Mouse (Mus musculus) E14TG2a.4 (cell line): ENCODE measurements at regions not wholly inside any gene's neighbourhood (a gene's known extent, or its start where the extent isn't known, plus 50 kb on each side); places are given as distances from the start of the nearest gene placed in this dataset.
"Not testable (repeated sequence)": the region's sequence is repeated elsewhere in the genome, so short reads cannot be mapped to it uniquely, and the experiment has no call there.

Source experiments
- H3K27me3 ChIP-seq: 2 replicates; pipeline ENCODE4 v1.6.1; 2014; ENCODE audit warnings: low read length, control low read depth; ENCODE audit not compliant: insufficient read depth
- H3K36me3 ChIP-seq: 2 replicates; pipeline ENCODE4 v1.6.1; 2014; ENCODE audit warnings: low read length, control low read depth; ENCODE audit not compliant: insufficient read depth
- H3K4me1 ChIP-seq: replicated peaks from 2 replicates; pipeline ENCODE4 v1.6.1; 2014; ENCODE audit warnings: low read depth, low read length, control low read depth
- H3K4me3 ChIP-seq: replicated peaks from 2 replicates; pipeline ENCODE4 v1.5.1; 2014; ENCODE audit warnings: mild to moderate bottlenecking, low read length
- H3K9me3 ChIP-seq: 2 replicates; pipeline ENCODE4 v1.6.1; 2014; ENCODE audit warnings: low read length, control low read depth
- CTCF ChIP-seq: conservative IDR thresholded peaks from 2 replicates; pipeline ENCODE4 v1.5.1; 2014; ENCODE audit warnings: low read length
- NANOG ChIP-seq: IDR thresholded peaks from 2 replicates; pipeline ENCODE4 v1.6.1; 2014; ENCODE audit warnings: borderline replicate concordance, low read length, mixed read lengths
- POU5F1 ChIP-seq: IDR thresholded peaks from 2 replicates; pipeline ENCODE4 v1.6.1; 2014; ENCODE audit warnings: low read length, borderline replicate concordance

DNA sequence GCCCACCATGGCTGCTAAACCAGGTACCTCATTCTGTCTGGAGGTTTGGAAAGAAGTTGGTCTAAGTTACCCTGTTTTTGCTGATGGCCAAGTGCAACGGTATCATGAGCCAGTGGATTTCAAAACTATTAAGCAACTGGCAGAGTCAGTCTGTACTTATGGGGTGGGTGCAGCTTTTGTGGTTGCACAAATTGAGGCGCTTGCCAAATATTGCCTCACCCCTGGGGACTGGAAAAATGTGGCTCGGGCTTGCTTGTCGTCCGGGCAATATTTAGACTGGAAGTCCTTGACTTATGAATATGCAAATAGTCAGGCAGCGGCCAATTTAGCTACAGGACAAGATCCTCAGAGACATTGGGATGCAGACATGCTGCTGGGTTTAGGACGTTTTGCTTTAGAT lies 110.2 kb downstream of the Olfr164 start:
- Histone ChIP-seq H3K27me3 (no peaks in the 10 kb centered on the region), H3K9me3 (peaks cover 40% of the 10 kb centered on the region), H3K4me3 (no peak overlapping the region), H3K36me3 (no peaks in the 10 kb centered on the region), H3K4me1 (no peaks in the 10 kb centered on the region)
- no peak for TF ChIP-seq NANOG
- TF ChIP-seq CTCF: no peak
- no peak for TF ChIP-seq POU5F1

DNA sequence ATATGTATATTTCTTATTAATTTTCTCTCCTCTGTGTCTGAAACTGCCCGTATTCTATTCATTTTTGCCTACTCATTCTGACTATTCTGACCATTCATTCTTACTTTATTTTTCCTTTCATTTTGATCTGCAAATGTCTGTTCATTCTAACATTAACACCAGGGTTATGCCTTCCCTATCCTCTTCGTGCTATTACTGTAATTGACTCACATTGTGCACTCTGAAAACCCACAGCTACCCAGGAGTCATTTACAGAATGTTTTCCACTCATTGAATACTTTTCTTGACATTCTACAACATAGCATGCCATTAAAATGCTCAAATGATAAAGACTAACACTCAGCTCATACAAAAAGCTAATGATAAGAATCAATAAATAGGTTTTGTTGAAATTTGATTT lies 112.9 kb downstream of the Olfr164 start:
- Histone ChIP-seq H3K4me3 (no peak overlapping the region), H3K36me3 (no peaks in the 10 kb centered on the region), H3K27me3 (no peaks in the 10 kb centered on the region), H3K9me3 (peaks cover 18% of the 10 kb centered on the region), H3K4me1 (no peaks in the 10 kb centered on the region)
- no peak for TF ChIP-seq POU5F1

DNA sequence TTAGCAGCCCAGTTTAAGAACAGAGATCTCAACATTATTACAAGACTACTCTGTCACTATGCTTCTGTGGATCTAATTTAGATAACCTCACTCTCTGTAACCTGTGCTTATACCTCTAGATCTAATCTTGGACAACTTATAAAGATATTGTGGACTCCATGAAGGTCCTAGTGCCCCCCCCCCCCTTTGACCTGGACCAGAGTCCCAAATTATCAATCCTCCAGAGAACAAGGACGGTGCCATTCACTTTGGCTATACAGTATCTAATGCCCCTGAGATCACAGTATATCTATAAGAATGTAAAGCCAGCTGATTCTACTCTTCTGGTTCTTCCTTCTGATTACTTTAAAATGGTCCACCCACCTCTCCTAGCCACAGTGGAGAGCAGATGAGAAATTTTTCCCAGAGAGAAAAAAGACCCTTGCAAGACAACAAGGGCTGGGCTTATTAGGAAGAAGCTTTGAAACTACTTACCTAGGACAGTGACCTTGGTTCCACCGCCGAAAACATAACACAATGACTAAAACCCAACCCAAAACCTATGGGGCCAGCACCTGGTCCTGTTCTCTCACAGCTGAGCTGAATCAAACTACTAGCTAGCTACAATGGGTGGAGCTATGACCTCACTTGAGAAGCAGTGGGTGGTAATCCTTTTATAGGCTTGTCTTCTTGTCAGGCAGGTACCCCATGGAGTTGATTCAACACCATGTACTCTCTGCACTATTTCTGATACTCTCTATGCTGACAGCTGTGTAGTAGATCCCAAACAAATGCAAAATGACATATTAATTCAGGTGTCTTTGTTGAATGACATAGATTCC lies 113.9 kb downstream of the Olfr164 start:
- TF ChIP-seq CTCF (no peak), NANOG (no peak), POU5F1 (no peak)
- Histone ChIP-seq H3K27me3 (no peaks in the 10 kb centered on the region), H3K4me3 (no peak overlapping the region), H3K9me3 (peaks cover 8% of the 10 kb centered on the region), H3K4me1 (no peaks in the 10 kb centered on the region), H3K36me3 (no peaks in the 10 kb centered on the region)

DNA sequence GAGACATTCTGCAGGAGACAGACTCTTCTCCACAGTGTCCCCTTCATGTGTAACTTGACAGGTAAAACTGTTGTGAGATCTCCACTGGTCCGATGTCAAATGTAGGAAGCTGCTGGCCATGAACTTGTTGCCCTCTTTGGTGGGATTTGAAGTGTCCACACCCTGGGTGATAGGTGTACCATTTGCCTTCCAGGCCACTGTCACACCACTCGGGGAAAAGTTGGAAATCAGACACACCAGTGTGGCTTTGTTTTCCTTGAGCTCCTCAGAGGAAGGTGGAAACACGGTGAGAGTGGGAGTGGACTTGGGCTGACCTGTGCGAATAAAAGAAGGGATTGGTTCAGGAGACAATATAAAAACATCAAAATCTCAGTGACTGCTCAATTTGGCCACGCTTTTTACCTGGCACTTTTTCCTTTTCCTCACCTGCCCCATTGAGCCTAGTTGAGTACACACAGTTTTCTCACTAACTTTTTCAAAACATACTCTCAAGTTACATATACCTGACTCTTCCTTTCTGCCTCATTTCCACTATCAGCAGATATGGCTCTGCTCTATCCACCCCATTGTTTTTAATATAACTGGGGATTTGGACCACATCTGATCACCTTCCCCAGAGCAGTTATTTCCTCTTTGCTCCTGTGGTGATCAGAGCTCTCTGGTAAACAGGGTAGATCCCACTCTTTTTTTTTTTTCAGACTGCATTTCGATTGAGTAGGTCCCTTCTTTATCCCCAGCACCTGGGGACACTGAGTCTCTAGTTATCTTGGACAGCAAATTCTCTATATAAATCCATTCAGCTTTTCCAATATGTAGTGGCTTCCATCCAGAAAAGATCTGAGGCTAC lies 115.1 kb downstream of the Olfr164 start:
- H3K36me3 ChIP-seq: no peaks in the 10 kb centered on the region
- TF ChIP-seq NANOG (no peak), POU5F1 (no peak), CTCF (no peak)
- H3K4me1 ChIP-seq: no peaks in the 10 kb centered on the region
- no peaks in the 10 kb centered on the region for H3K9me3 ChIP-seq
- H3K4me3 ChIP-seq: no peak overlapping the region
- no peaks in the 10 kb centered on the region for H3K27me3 ChIP-seq

DNA sequence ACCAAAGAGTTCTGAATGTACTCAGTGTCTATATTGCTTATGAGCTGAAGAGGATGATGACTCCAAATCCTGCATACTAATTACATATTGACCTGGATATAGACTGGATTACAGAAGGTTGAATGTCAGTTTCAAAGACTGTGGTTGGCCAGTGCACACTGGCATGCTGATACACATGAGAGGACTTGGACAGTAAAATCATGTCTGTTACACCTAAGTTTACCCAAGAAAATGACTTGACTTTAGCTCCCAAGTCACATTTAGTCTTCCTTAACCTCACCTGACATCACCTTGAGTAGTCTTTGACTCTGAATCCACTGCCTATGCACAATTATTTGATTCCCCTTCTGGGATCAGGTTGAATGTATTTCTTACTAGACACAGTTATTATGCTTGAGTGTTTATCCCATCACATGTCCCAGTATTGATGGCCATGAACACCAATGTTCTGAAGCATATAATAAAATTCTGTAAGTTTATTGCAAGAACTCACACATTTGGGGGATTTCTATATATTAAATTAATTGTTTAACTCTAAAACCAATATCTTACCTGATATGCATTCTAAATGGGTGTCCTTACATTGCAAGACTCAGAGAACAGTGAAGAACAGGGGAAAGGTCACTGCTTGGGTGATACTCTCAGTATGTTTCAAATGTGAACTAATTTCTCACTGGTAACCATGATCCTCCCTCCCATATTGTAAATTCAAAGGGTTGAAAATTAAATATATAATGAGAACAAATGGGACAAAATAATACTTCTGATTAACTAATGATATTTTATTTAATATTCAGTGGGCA lies 116.0 kb downstream of the Olfr164 start:
- H3K4me3 ChIP-seq: no peak overlapping the region
- TF ChIP-seq POU5F1 (no peak), NANOG (no peak), CTCF (no peak)

DNA sequence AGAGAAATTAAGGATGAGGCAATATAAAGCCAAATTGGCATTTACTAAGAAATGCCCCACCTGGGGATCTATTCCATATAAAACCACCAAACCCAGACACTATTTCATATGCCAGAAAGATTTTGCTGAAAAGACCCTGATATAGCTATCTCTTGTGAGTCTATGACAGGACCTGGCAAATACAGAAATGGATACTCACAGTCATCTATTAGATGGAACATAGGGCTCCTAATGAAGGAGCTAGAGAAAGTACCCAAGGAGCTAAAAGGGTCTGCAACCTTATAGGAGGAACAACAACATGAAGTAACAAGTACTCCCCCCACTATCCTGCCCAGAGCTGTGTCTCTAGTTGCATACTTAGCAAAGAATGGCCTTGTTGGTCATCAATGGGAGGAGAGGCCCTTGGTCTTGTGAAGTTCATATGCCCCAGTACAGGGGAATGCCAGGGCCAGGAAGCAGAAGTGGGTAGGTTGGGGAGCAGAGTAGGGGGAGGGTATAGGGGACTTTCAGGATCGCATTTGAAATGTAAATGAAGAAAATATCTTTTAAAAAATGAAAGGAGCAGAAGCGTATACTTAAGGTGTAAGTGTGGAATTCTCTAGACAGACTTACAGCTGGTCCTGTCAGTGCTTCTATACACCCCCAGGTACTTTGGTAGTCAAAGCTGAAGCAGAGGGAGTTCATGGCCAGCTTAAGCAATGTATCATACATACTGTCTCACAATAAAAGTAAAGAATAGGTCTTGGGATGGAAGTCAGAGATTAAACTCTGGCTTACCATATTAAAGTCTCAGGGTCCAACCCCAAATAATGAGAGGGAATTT lies 128.2 kb downstream of the Olfr164 start:
- no peak for TF ChIP-seq POU5F1
- no peak overlapping the region for H3K4me3 ChIP-seq

More for the DNA sequence above, 116.0 kb downstream of the Olfr164 start:
- Histone ChIP-seq H3K27me3 (no peaks in the 10 kb centered on the region), H3K9me3 (no peaks in the 10 kb centered on the region), H3K4me1 (no peaks in the 10 kb centered on the region), H3K36me3 (no peaks in the 10 kb centered on the region)

DNA sequence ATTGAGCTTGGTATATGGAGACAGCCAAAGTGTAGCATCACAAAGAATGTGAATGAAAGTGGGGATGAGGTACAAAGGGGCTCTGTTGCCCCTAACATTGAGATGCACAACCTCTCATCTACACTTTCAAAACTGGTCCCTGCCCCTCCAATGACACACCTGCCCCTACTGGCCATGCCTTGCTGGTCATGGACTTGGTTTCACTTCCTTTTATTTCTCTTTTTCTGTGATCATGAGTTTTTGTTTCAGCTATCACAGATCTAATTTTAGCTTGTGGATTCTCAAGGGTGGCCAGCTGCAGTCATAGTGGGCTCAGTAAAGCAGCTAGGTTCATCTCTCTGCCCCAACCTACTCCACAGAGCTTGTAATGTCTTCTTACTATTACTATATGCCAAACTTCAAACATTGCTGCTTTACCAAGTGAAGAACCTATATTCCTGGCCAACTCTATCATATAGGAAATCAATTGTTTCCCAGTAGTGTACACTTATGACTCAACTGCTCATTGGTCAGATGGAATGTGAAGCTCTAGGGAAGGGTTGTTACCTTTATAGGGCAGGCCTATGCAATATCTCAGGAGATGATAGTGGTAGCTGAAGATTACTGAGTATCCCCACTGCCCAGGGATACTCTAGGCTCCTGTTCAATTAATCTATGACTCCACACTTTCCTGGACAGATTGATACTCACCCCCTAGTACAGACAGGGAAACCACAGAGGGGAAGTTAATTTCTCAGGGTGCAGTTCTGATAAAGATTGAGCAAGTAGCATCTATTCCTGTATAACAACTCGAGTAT lies 134.5 kb downstream of the Olfr164 start:
- no peak for TF ChIP-seq NANOG
- no peak for TF ChIP-seq CTCF
- TF ChIP-seq POU5F1: no peak
- H3K4me3 ChIP-seq: no peak overlapping the region
- no peaks in the 10 kb centered on the region for H3K36me3 ChIP-seq
- H3K4me1 ChIP-seq: no peaks in the 10 kb centered on the region
- H3K27me3 ChIP-seq: no peaks in the 10 kb centered on the region
- no peaks in the 10 kb centered on the region for H3K9me3 ChIP-seq

More for the DNA sequence above, 128.2 kb downstream of the Olfr164 start:
- no peaks in the 10 kb centered on the region for H3K9me3 ChIP-seq
- H3K4me1 ChIP-seq: no peaks in the 10 kb centered on the region
- H3K27me3 ChIP-seq: no peaks in the 10 kb centered on the region
- no peaks in the 10 kb centered on the region for H3K36me3 ChIP-seq

DNA sequence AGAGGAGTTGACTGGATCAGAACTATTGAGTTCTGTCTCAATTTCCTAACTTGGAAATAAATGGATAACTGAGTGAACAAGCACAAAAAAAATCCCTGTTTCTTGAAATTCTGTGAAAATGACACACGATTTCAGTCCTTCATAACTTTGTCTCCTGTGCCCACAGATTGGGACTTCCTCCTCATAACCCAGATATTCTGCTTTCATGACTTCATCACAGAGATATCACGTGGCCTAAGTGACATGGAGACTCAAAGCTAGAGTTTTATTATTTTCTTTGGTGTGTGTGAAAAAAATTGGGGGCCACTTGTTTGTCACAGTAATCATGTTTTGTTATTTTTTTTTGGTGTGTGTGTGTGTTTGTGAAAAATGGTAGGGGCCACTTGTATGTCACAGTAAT lies 160.8 kb downstream of the Olfr164 start:
- no peaks in the 10 kb centered on the region for H3K36me3 ChIP-seq
- no peaks in the 10 kb centered on the region for H3K4me1 ChIP-seq
- no peak overlapping the region for H3K4me3 ChIP-seq
- no peaks in the 10 kb centered on the region for H3K27me3 ChIP-seq
- TF ChIP-seq NANOG (no peak), POU5F1 (no peak), CTCF (no peak)
- no peaks in the 10 kb centered on the region for H3K9me3 ChIP-seq

DNA sequence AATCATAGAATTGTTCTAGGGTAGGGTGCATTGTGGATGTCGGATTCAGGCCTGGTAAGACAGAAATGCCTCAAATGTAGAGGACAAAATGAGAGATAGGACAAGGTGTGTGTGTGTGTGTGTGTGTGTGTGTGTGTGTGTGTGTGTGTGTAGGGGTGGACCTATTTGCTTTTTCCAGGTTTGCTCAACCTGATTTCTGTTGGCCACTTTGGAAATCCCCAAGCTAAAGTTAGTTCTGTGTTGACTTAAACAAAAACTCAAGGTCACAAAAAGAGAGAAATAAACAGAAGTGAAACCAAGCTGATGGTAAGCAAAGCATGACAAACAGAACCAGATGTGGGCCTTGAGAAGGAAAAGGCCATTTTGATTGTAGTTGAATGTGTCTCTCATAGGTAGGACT lies 161.4 kb downstream of the Olfr164 start:
- H3K9me3 ChIP-seq, H3K27me3 ChIP-seq, H3K36me3 ChIP-seq, H3K4me1 ChIP-seq, H3K4me3 ChIP-seq: not testable (repeated sequence)
